Mouse (Mus musculus): ENCODE data around the gene Hinfp. TPM values are rescaled to one million over a fixed set of nuclear protein-coding genes. Genes with fewer than 3 reads are reported as not detected.
A peak's percentile ranks its signal among the peaks of the same experiment; 100 is the strongest.

Gene Hinfp
- polyA plus RNA-seq, 1 experiment from 2014 or later = 20.1 TPM

- peak within 1 kb of the TSS; percentile 97 for H3K4me2 ChIP-seq
- H3K36me3 ChIP-seq (ENCODE audit: insufficient read depth) = peaks cover 10% of the 10 kb centered on the region; the same call in 1 of the 2 replicates
- H3K27me3 ChIP-seq (ENCODE audit: insufficient read depth, low read length) = peaks cover 27% of the 10 kb centered on the region
- under 1% methylated on average over 38 of the region's 38 CpGs for WGBS
- no peaks in the 10 kb centered on the region for H3K9me3 ChIP-seq (ENCODE audit: low read depth, low read length)
- H3K4me1 ChIP-seq (ENCODE audit: insufficient read depth) = peaks cover 4% of the 10 kb centered on the region; the same call in 1 of the 2 replicates
- peak within 1 kb of the TSS; percentile 64 for H3K9ac ChIP-seq
- H3K27ac ChIP-seq (ENCODE audit: low read depth) = 0 out of 2 replicates have a peak within 1 kb of the TSS, but pooled peaks have one; percentile 30
- ATAC-seq (ENCODE audit: insufficient read depth) (peak; percentile 65), DNase-seq (peak; percentile 56)
- no peak for TF ChIP-seq CTCF (IDR thresholded peaks at IDR 0.05; ENCODE audit: low read depth)
- peak within 1 kb of the TSS; percentile 63 for H3K4me3 ChIP-seq (ENCODE audit: low read depth, low read length)
These were observed 17.2 kb downstream of the Hinfp start, which contains the start of gene Abcg4 for GRCm38 (mm10) chr9:44288076-44288958. TSS of gene Abcg4 (minus strand) at chr9:44288615.

GRCm38 (mm10) chr9:44287401-44288075 lies 17.9 kb downstream of the Hinfp start:
- peaks cover 3% of the 10 kb centered on the region; the same call in 1 of the 2 replicates for H3K36me3 ChIP-seq (ENCODE audit: insufficient read depth)
- peak overlapping the region; percentile 97 for H3K4me2 ChIP-seq
- ATAC-seq (ENCODE audit: insufficient read depth) = peak; percentile 57
- H3K4me1 ChIP-seq (ENCODE audit: insufficient read depth) = peaks cover 4% of the 10 kb centered on the region; the same call in 1 of the 2 replicates
- H3K9me3 ChIP-seq (ENCODE audit: low read depth, low read length) = no peaks in the 10 kb centered on the region
- peak overlapping the region; percentile 63 for H3K4me3 ChIP-seq (ENCODE audit: low read depth, low read length)
- H3K9ac ChIP-seq = peak overlapping the region; percentile 64
- peak; percentile 37 for DNase-seq
- H3K27me3 ChIP-seq (ENCODE audit: insufficient read depth, low read length) = peaks cover 27% of the 10 kb centered on the region
- TF ChIP-seq CTCF (IDR thresholded peaks at IDR 0.05; ENCODE audit: low read depth) = no peak
- WGBS = under 1% methylated on average over 45 of the region's 47 CpGs
- H3K27ac ChIP-seq (ENCODE audit: low read depth) = no peak overlapping the region

- DNase-seq (no peak), ATAC-seq (ENCODE audit: insufficient read depth) (peak; percentile 35)
- 11% methylated on average over 11 of the region's 11 CpGs for WGBS
- Histone ChIP-seq H3K4me2 (peak overlapping the region; percentile 97), H3K27me3 (ENCODE audit: insufficient read depth, low read length) (peaks cover 27% of the 10 kb centered on the region), H3K4me1 (ENCODE audit: insufficient read depth) (peaks cover 4% of the 10 kb centered on the region; the same call in 1 of the 2 replicates), H3K4me3 (ENCODE audit: low read depth, low read length) (peak overlapping the region; percentile 63), H3K36me3 (ENCODE audit: insufficient read depth) (no peaks in the 10 kb centered on the region), H3K9me3 (ENCODE audit: low read depth, low read length) (no peaks in the 10 kb centered on the region), H3K27ac (ENCODE audit: low read depth) (no peak overlapping the region), H3K9ac (peak overlapping the region; percentile 64)
- no peak for TF ChIP-seq CTCF (IDR thresholded peaks at IDR 0.05; ENCODE audit: low read depth)
These were observed 18.5 kb downstream of the Hinfp start for GRCm38 (mm10) chr9:44287003-44287400.

- Histone ChIP-seq H3K4me3 (ENCODE audit: low read depth, low read length) (peak overlapping the region; percentile 11; the same call in 1 of the 2 replicates), H3K4me1 (ENCODE audit: insufficient read depth) (peaks cover 4% of the 10 kb centered on the region; the same call in 1 of the 2 replicates), H3K36me3 (ENCODE audit: insufficient read depth) (no peaks in the 10 kb centered on the region), H3K9me3 (ENCODE audit: low read depth, low read length) (no peaks in the 10 kb centered on the region), H3K27me3 (ENCODE audit: insufficient read depth, low read length) (peaks cover 27% of the 10 kb centered on the region), H3K27ac (ENCODE audit: low read depth) (no peak overlapping the region), H3K9ac (no peak overlapping the region), H3K4me2 (peak overlapping the region; percentile 97)
- no peak for DNase-seq
- TF ChIP-seq CTCF (IDR thresholded peaks at IDR 0.05; ENCODE audit: low read depth) = no peak
- ATAC-seq (ENCODE audit: insufficient read depth) = no peak
- 14% methylated on average over 6 of the region's 6 CpGs for WGBS
These were observed 19.1 kb downstream of the Hinfp start for GRCm38 (mm10) chr9:44286256-44286850.

GRCm38 (mm10) chr9:44283183-44283582 lies 22.3 kb downstream of the Hinfp start:
- no peak for TF ChIP-seq CTCF (IDR thresholded peaks at IDR 0.05; ENCODE audit: low read depth)
- Histone ChIP-seq H3K9me3 (ENCODE audit: low read depth, low read length) (no peaks in the 10 kb centered on the region), H3K9ac (no peak overlapping the region), H3K36me3 (ENCODE audit: insufficient read depth) (no peaks in the 10 kb centered on the region), H3K4me2 (no peak overlapping the region), H3K27me3 (ENCODE audit: insufficient read depth, low read length) (peaks cover 14% of the 10 kb centered on the region), H3K27ac (ENCODE audit: low read depth) (no peak overlapping the region), H3K4me1 (ENCODE audit: insufficient read depth) (no peaks in the 10 kb centered on the region), H3K4me3 (ENCODE audit: low read depth, low read length) (no peak overlapping the region)
- 36% methylated on average over 5 of the region's 5 CpGs for WGBS
- no peak for ATAC-seq (ENCODE audit: insufficient read depth)
- DNase-seq = peak; percentile 5

GRCm38 (mm10) chr9:44269973-44270372 lies 35.5 kb downstream of the Hinfp start:
- DNase-seq (no peak), ATAC-seq (ENCODE audit: insufficient read depth) (no peak)
- no peak overlapping the region for H3K9ac ChIP-seq
- no peak overlapping the region for H3K4me3 ChIP-seq (ENCODE audit: low read depth, low read length)
- no peak for TF ChIP-seq CTCF (IDR thresholded peaks at IDR 0.05; ENCODE audit: low read depth)
- no peaks in the 10 kb centered on the region for H3K36me3 ChIP-seq (ENCODE audit: insufficient read depth)
- no peak overlapping the region for H3K4me2 ChIP-seq
- 79% methylated on average over 4 of the region's 4 CpGs for WGBS
- no peaks in the 10 kb centered on the region for H3K27me3 ChIP-seq (ENCODE audit: insufficient read depth, low read length)
- no peak overlapping the region for H3K27ac ChIP-seq (ENCODE audit: low read depth)
- H3K9me3 ChIP-seq (ENCODE audit: low read depth, low read length) = no peaks in the 10 kb centered on the region
- H3K4me1 ChIP-seq (ENCODE audit: insufficient read depth) = peaks cover 10% of the 10 kb centered on the region

All from lung, embryonic 14.5 days (tissue).